Mouse (Mus musculus) forebrain, embryonic 14.5 days (tissue): ENCODE data around the gene Mpv17. TPM values are rescaled to one million over a fixed set of nuclear protein-coding genes. Genes with fewer than 3 reads are reported as not detected.

Experiments
- ATAC-seq: fragments of 200-750 bp; cut with Nextera tagmentation; 2 replicates; pipeline ENCODE4 v1.8.0; 2017; ENCODE audit warnings: mild to moderate bottlenecking, moderate library complexity
- DNase-seq: peaks from one replicate; pipeline ENCODE4 v3.0.0-alpha.2; 2015; ENCODE audit warnings: low spot score
- H3K27ac ChIP-seq: fragments of 300-500 bp; sonication (generic); 2 replicates; pipeline ENCODE4 v1.5.1; 2014; ENCODE audit warnings: low read depth, mild to moderate bottlenecking, control low read depth, low read length, moderate library complexity
- H3K27me3 ChIP-seq: fragments of 300-500 bp; sonication (generic); replicated peaks from 2 replicates; pipeline ENCODE4 v1.6.1; 2014; ENCODE audit warnings: low read length, control low read depth, mixed read lengths; ENCODE audit not compliant: control insufficient read depth, insufficient read depth
- H3K36me3 ChIP-seq: fragments of 300-500 bp; sonication (generic); 2 replicates; pipeline ENCODE4 v1.6.1; 2014; ENCODE audit warnings: low read length, control low read depth; ENCODE audit not compliant: control insufficient read depth, insufficient read depth
- H3K4me1 ChIP-seq: fragments of 300-500 bp; sonication (generic); 2 replicates; pipeline ENCODE4 v1.6.1; 2014; ENCODE audit warnings: antibody characterized with exemption, low read length, control low read depth; ENCODE audit not compliant: control insufficient read depth, insufficient read depth
- H3K4me2 ChIP-seq: fragments of 300-500 bp; sonication (generic); 2 replicates; pipeline ENCODE4 v1.6.1; 2014; ENCODE audit warnings: mild to moderate bottlenecking, control low read depth, low read length
- H3K4me3 ChIP-seq: fragments of 300-500 bp; sonication (generic); 2 replicates; pipeline ENCODE4 v1.5.1; 2014; ENCODE audit warnings: low read depth, low read length, control low read depth
- H3K9ac ChIP-seq: fragments of 300-500 bp; sonication (generic); 2 replicates; pipeline ENCODE4 v1.6.1; 2014; ENCODE audit warnings: mild to moderate bottlenecking, low read length, control low read depth, moderate library complexity
- H3K9me3 ChIP-seq: fragments of 300-500 bp; sonication (generic); replicated peaks from 2 replicates; pipeline ENCODE4 v1.6.1; 2016; ENCODE audit warnings: low read length, control low read depth, mixed read lengths; ENCODE audit not compliant: control insufficient read depth
- WGBS: fragments of 180-500 bp; shearing (Covaris S2); extraction: QIAGEN DNeasy Blood & Tissue Kit; methylation state at CpG from one replicate; pipeline ENCODE4 v1.1.7; 2014; 5-methylcytosine and 5-hydroxymethylcytosine counted together
- polyA plus RNA-seq: library from polyadenylated mRNA; unstranded; fragments of >200 nt; fragmentation: Nextera tagmentation; extraction: Ambion mirVana; gene quantifications from 2 replicates; pipeline ENCODE4 v1.2.1, GENCODE M21; 2014

The Mpv17 gene
- polyA plus RNA-seq, 1 experiment from 2014 or later, result 36.6 TPM

DNA sequence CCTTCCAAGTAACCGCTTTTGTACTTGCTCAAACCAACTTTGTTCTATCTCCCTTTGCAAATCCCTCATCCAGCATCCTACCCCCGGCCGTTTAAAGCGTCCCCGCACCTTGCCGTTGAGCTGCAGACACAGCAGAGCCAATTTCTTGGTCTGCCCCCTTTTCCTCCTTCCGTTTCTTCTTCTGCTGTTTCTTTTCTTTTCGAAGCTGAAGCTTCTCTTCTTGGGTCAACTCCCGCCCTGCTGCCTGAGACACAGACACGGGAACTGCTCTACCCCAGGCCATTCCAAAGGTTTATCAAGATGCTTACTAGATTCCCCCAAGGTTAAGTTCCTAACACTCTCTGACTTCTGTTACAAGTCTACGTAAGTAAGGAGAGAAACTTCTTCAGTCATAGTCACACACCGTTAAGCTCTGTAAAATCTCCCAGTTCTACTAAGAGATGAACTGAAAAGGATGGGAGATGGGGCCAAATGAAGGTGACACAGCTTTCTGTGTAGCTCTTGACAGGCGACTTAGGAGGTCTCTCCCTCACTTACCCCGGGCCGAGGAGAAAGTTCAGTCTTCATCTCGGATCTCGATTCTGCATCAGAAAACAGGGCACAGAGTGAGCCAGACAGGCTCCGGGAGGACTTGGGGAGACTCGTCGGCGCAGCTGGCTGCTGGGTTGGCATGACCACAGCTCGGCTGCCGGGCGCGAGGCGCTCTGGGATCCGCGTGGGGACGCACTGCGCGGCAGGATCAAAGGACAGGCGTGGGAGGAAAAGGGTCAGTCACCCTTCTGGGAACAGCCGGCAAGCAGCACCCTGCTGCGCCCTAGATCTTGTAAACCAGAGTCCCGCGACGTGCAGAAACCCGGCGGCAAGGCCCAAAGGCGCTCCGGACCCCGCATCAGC, 38.2 kb upstream of the Mpv17 start:
- H3K9ac ChIP-seq, result peak overlapping the region; percentile 84
- peak overlapping the region; percentile 65; the same call in 1 of the 2 replicates for H3K27ac ChIP-seq
- H3K4me1 ChIP-seq, result peaks cover 10% of the 10 kb centered on the region
- peak overlapping the region; percentile 86 for H3K4me3 ChIP-seq
- ATAC-seq (peak; percentile 54), DNase-seq (no peak)
- H3K36me3 ChIP-seq, result peaks cover 64% of the 10 kb centered on the region
- WGBS, result 16% methylated on average over 42 of the region's 42 CpGs
- no peaks in the 10 kb centered on the region for H3K9me3 ChIP-seq
- peak overlapping the region; percentile 82 for H3K4me2 ChIP-seq
- H3K27me3 ChIP-seq, result no peaks in the 10 kb centered on the region

DNA sequence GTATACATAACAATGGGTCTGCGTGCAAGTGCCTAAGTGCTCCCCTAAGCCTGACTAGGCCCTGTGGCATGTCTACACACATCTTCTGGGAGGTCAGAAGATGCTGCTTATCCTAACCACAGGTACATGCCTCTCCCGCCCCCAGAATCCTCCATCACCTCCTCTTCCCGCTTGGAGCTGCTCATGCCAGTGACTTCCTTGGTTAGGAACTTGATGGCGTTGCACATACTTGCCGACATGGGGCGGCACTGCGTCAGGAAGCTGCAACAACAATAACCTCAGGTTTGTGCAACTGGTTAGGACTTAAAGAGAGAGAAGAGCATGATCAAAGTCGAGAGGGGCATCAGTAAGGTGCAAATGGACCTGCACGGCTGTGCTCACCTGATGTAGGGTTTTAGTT, 36.1 kb upstream of the Mpv17 start:
- H3K4me2 ChIP-seq, result no peak overlapping the region
- no peaks in the 10 kb centered on the region for H3K27me3 ChIP-seq
- ATAC-seq, result no peak
- H3K9ac ChIP-seq, result no peak overlapping the region
- WGBS, result 92% methylated on average over 9 of the region's 9 CpGs
- H3K36me3 ChIP-seq, result peaks cover 49% of the 10 kb centered on the region
- H3K27ac ChIP-seq, result no peak overlapping the region
- H3K9me3 ChIP-seq, result no peaks in the 10 kb centered on the region
- no peak for DNase-seq
- no peak overlapping the region for H3K4me3 ChIP-seq
- H3K4me1 ChIP-seq, result peaks cover 10% of the 10 kb centered on the region

DNA sequence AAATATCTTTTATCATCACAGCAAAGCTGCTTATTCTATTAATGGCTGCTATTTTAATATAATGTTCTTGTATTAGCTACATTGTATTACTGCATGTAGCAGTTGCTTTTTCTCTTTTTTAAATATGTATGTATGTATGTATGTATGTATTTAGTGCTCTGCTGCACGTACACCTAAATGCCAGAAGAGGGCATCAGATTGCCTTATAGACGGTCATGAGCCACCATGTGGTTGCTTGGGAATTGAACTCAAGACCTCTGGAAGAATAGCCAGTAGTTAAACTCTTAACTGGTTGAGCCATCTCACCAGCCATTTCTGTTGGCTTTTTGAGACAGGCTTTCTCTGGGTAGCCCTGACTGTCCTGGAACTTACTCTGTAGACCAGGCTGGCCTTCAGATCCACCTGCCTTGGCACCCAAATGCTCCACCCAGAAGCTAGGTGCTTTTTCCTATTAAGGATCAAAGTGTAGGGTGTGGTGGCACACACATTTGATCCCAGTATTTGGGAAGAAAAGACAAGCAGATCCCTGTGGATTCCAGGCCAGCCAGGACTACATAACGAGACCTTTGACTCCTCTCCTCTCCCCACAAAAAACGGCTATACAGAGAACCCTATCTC, 34.3 kb upstream of the Mpv17 start:
- DNase-seq, result no peak
- Histone ChIP-seq H3K27ac (no peak overlapping the region), H3K4me3 (no peak overlapping the region), H3K9ac (no peak overlapping the region), H3K4me2 (no peak overlapping the region), H3K36me3 (peaks cover 41% of the 10 kb centered on the region), H3K27me3 (no peaks in the 10 kb centered on the region), H3K9me3 (no peaks in the 10 kb centered on the region), H3K4me1 (peaks cover 6% of the 10 kb centered on the region)
- ATAC-seq, result no peak
- 78% methylated on average over 4 of the region's 4 CpGs for WGBS

DNA sequence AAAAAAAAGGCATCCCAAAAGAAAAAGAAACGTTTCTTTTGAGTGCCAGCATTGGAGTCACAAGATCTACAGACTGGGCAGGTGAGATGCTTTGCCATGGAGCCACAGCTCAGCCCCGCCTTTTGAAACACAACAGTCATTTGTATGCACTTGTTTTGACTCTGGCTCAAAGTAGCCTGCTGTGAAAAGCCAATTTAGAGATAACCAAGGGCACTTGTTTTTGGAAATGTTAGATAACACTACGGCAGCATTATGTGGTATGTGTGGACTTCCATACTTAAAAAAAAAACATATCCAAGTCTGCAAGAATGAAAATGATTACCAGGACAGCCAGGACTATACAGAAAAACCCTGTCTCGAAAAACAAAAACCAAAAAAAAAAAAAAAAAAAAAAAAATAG, 29.6 kb upstream of the Mpv17 start:
- ATAC-seq (no peak), DNase-seq (no peak)
- H3K9me3 ChIP-seq, result no peaks in the 10 kb centered on the region
- H3K9ac ChIP-seq, result no peak overlapping the region
- no peak overlapping the region for H3K27ac ChIP-seq
- peaks cover 18% of the 10 kb centered on the region for H3K36me3 ChIP-seq
- peaks cover 8% of the 10 kb centered on the region; the same call in 1 of the 2 replicates for H3K4me1 ChIP-seq
- no peaks in the 10 kb centered on the region for H3K27me3 ChIP-seq
- 60% methylated on average over 4 of the region's 4 CpGs for WGBS
- H3K4me2 ChIP-seq, result no peak overlapping the region
- no peak overlapping the region for H3K4me3 ChIP-seq

DNA sequence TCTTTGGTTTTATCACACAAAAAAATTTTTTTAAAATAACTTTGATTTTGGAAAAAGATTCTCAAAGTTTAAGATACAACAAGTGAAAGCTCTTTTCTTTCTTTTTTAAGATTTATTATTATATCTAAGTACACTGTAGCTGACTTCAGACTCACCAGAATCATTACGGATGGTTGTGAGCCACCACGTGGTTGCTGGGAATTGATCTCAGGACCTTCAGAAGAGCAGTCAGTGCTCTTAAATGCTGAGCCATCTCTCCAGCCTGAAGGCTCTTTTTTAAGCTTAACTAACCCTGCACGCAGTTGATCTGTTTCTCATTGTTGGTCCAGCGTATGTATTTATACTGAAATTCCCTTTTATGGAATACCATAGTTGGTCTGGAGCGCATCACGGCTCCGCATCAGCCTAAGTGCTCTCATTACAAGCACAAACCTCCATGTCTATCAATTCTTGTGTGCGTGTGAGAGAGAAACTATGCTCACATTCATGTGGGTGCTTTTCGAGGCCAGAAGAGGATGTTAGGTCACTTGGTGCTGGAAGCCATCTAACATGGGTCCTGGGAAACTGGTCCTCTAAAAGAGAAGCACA, 27.2 kb upstream of the Mpv17 start:
- H3K27ac ChIP-seq, result no peak overlapping the region
- no peak for ATAC-seq
- H3K9ac ChIP-seq, result no peak overlapping the region
- H3K4me3 ChIP-seq, result no peak overlapping the region
- no peaks in the 10 kb centered on the region for H3K27me3 ChIP-seq
- no peaks in the 10 kb centered on the region for H3K9me3 ChIP-seq
- no peaks in the 10 kb centered on the region for H3K36me3 ChIP-seq
- DNase-seq, result no peak
- 95% methylated on average over 9 of the region's 9 CpGs for WGBS
- peaks cover 9% of the 10 kb centered on the region; the same call in 1 of the 2 replicates for H3K4me1 ChIP-seq
- H3K4me2 ChIP-seq, result no peak overlapping the region

DNA sequence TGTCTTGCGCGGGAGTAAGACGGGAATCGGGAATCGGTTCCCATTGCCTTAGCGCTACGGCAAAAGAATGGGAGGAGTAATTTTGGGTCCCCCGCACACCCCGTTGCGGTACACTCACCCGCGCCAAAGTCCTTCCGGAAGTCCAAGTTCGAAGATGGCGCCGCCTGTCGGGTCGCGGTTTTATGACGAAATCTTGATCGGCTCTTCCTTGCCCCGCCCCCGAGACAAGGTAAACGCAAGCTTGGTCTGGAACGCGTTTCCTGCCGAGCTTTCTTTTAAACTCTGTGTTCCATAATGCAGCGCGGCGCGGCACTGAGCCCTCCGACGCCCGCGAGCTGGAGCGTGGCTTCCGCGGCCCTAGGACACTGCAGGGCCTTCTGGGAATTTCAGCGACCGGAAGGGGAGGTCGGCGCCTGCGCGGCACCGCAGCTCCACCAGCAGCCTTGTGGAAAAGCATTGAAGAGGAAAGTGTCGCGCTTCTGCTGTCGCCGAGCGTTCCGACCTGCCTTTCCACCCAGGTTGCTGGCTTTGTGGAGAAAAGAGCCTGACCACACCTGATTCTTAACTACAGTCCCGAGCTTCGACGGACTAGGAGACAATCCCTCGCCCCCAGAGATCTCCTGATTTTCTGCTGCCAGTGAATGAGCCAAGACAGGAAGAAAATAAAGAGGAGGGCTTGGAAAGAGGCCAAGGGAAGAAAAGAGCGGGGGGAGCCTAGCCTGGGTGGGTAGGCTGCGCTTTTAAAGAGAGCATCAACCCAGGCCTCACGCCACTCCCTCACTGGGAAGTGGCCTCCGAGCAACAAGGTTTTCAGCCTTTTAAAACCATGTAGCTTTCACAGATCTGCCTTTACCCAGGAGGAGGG, 25.9 kb upstream of the Mpv17 start, which contains the start of the genes Gm29609 and Gtf3c2:
TSS of gene Gm29609 (minus strand) at position 146 of the 865 bp plus-strand sequence.
TSS of gene Gtf3c2 (minus strand) at position 379 of the 865 bp plus-strand sequence.
- H3K4me3 ChIP-seq, result peak within 1 kb of the TSS; percentile 62
- H3K36me3 ChIP-seq, result no peaks in the 10 kb centered on the region; the same call in 1 of the 2 replicates
- H3K27me3 ChIP-seq, result no peaks in the 10 kb centered on the region
- no peaks in the 10 kb centered on the region for H3K9me3 ChIP-seq
- peak within 1 kb of the TSS; percentile 78 for H3K9ac ChIP-seq
- under 1% methylated on average over 59 of the region's 59 CpGs for WGBS
- ATAC-seq (peak; percentile 99), DNase-seq (peak; percentile 98)
- peak within 1 kb of the TSS; percentile 86 for H3K4me2 ChIP-seq
- H3K27ac ChIP-seq, result peak within 1 kb of the TSS; percentile 95
- peaks cover 9% of the 10 kb centered on the region; the same call in 1 of the 2 replicates for H3K4me1 ChIP-seq

DNA sequence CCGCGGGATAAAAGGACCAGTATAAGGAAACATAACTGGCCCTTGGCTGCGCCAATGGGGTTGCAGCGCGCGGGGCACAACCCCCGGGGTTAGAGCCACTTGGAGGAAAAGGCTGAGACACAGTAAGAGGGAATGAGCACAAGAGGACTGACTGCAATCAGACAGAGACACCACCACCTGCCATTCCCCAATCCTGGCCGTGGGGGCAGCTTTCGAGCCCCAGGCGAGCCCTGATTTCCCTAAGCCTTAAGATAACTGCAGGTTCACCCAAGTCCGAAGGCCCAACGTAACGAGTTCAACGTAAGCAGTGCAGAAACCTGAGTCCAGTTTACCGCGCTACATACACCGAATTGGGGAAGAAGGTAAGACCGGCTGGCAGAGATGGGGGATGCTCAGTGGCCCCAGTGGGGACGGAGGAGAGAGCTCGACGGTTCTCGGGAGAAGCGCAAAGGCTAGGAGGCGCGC, 25.3 kb upstream of the Mpv17 start:
- peaks cover 9% of the 10 kb centered on the region; the same call in 1 of the 2 replicates for H3K4me1 ChIP-seq
- H3K4me3 ChIP-seq, result peak overlapping the region; percentile 62
- H3K27me3 ChIP-seq, result no peaks in the 10 kb centered on the region
- H3K36me3 ChIP-seq, result peaks cover 4% of the 10 kb centered on the region
- ATAC-seq (peak; percentile 50), DNase-seq (peak; percentile 24)
- peak overlapping the region; percentile 78 for H3K9ac ChIP-seq
- under 1% methylated on average over 24 of the region's 25 CpGs for WGBS
- H3K27ac ChIP-seq, result peak overlapping the region; percentile 95
- H3K9me3 ChIP-seq, result no peaks in the 10 kb centered on the region
- peak overlapping the region; percentile 86 for H3K4me2 ChIP-seq

DNA sequence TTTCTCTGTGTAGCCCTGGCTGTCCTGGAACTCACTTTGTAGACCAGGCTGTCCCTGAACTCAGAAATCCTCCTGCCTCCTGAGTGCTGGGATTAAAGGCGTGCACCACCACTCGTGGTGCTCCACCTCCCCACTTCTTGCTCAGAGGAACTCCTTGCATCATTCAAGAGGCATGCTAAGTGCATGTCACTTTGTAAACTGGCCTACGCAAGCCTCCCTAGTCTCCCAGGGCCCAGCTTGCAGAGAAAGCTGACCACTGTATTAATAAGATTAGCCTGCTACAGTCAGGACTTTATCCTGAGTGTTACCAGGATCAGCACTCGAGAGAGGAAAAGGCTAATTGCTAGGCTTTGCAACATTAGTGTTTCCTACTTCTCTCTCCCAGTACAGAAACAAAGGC, 14.6 kb upstream of the Mpv17 start:
- 93% methylated on average over 4 of the region's 4 CpGs for WGBS
- Histone ChIP-seq H3K4me3 (no peak overlapping the region), H3K27me3 (no peaks in the 10 kb centered on the region), H3K9ac (no peak overlapping the region), H3K36me3 (peaks cover 87% of the 10 kb centered on the region), H3K4me2 (no peak overlapping the region), H3K27ac (no peak overlapping the region), H3K9me3 (no peaks in the 10 kb centered on the region), H3K4me1 (no peaks in the 10 kb centered on the region)
- ATAC-seq (no peak), DNase-seq (no peak)
